Mouse (Mus musculus): ENCODE measurements around the gene Ivl. TPM values are rescaled to one million over a fixed set of nuclear protein-coding genes. Genes with fewer than 3 reads are reported as not detected.

The Ivl gene
- not detected for polyA plus RNA-seq (2014; fragmentation: Illumina TruSeq; extraction: RNeasy Lipid Tissue Mini Kit (QIAGEN cat#74804); ENCODE audit: low read depth, low replicate concordance)

DNA sequence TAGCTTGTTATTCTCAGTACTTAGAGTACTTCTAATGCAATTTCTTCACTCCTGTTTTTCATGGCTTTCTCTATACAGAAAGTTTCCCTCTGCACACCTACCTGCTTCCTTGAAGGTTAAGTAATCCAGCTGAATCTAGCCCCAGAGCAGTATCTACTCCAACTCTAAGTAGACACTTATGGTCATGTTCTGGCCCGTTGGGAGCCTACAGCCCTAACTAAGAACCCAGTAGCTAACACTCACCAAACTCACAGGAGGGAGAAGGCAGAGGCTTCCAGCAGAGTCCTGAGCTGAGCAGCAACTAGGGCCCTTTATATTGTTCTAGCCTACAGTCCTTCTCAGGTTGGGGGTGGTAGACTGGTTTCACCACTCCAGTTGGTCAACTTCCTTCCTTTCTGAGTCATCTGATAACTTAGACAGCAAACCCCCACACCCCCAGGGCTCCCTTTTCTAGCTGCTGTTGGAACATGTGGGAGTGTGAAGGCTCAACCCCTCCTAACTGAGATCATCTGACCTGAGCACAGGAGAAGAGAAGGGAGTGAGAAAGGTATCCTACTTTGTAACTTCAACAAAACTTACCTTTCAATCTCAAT is at the start of gene Ivl:
Gene Ivl, minus strand, starts transcription at position 287 of the 593 bp plus-strand sequence.

DNA sequence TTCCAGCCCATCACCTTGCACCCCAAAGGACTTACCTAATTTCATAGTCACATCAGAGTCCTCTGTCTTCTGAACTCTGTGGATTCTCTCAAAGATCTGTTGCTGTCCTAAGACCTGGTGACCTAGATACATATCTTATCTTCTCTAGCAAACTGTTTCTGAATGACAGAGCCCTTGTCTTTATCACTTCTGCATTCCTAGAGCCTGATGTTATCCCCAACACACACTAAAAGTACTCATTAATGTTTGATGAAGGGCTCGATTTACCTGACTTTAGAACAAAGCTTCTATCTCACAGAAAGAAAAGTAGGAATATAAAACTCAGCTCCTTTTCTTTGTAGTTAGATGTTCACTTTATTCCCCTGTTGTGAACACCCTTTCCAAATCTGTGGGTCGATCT is 48.0 kb upstream of the Ivl start, which contains the start of gene Lce6a:
Gene Lce6a, minus strand, starts transcription at position 101 of the 400 bp plus-strand sequence.

DNA sequence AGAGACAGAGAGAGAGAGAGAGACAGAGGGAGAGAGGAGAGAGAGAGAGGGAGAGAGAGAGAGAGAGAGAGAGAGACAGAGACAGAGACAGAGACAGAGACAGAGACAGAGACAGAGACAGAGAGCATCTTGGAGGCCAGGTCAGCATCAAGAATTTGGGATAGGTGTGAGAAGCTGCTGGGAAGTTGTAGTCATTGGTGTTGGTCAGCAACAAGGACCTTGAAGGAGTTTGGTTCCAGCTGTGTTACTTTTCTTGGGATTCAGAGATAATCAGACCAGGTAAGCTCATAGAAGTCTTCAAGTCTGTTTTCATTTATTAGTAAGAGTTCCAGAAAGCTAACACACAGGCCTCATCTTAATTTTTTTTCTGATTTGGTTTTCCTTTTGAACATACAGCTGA is 33.9 kb upstream of the Ivl start, which contains the start of gene 2210017I01Rik:
Gene 2210017I01Rik, minus strand, starts transcription at position 101 of the 400 bp plus-strand sequence.

DNA sequence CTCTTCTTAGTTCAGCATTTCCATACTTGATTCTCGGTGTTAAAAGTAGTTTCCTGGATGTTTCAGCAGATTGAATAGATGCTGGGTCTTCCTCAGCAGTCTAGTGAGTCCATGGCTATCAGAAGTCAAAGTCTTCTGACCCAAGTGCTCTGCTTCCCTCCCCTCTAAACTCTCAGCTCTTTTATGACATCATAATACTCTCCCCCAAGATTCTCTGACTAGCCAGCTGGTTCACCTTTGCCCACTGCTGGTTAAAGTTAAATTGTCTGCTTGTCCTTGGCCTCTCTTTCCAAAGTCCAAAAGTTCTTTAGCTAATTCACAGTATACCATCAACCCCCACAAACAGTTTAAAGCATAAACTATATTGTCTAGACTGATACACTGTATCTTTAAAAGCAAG is 15.3 kb upstream of the Ivl start, which contains the start of gene Smcp:
Gene Smcp, minus strand, starts transcription at position 140 of the 400 bp plus-strand sequence.

DNA sequence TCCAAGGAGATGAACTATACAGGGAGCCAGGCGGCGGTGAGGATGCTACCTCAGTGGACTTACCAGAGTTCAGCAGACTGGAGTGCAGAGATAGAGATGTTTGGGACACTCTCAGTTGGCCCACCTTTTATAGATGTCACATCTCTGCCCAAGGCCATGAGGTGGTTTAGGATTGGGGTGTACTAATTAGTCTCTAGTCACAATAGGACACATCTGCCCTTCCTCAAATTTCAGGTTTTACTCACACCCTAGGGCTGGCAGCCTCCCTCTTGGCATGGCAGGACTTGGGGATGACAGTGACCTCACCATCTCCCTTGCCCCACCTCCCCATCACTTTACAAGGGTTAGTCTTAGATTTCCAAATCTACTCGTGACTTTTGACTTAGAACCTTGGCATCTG is 39.1 kb downstream of the Ivl start, which contains the start of gene 2310046K23Rik:
Gene 2310046K23Rik, minus strand, starts transcription at position 101 of the 400 bp plus-strand sequence.

Other genes starting within 250 kb of the Ivl start
- gene Sprr2d, start 234.6 kb downstream of the Ivl start, polyA plus RNA-seq (2014; fragmentation: Illumina TruSeq; extraction: RNeasy Lipid Tissue Mini Kit (QIAGEN cat#74804); ENCODE audit: low read depth, low replicate concordance) = not detected
- not detected for gene Sprr2e, start 221.6 kb downstream of the Ivl start, polyA plus RNA-seq (2014; fragmentation: Illumina TruSeq; extraction: RNeasy Lipid Tissue Mini Kit (QIAGEN cat#74804); ENCODE audit: low read depth, low replicate concordance)
- gene Sprr2f, start 208.5 kb downstream of the Ivl start, polyA plus RNA-seq (2014; fragmentation: Illumina TruSeq; extraction: RNeasy Lipid Tissue Mini Kit (QIAGEN cat#74804); ENCODE audit: low read depth, low replicate concordance) = not detected
- not detected for gene Sprr2h, start 188.1 kb downstream of the Ivl start, polyA plus RNA-seq (2014; fragmentation: Illumina TruSeq; extraction: RNeasy Lipid Tissue Mini Kit (QIAGEN cat#74804); ENCODE audit: low read depth, low replicate concordance)
- not detected for gene Sprr2i, start 165.7 kb downstream of the Ivl start, polyA plus RNA-seq (2014; fragmentation: Illumina TruSeq; extraction: RNeasy Lipid Tissue Mini Kit (QIAGEN cat#74804); ENCODE audit: low read depth, low replicate concordance)
- not detected for gene Sprr2j-ps, start 155.7 kb downstream of the Ivl start, polyA plus RNA-seq (2014; fragmentation: Illumina TruSeq; extraction: RNeasy Lipid Tissue Mini Kit (QIAGEN cat#74804); ENCODE audit: low read depth, low replicate concordance)
- 10.1 TPM for gene Gm9774, start 144.3 kb downstream of the Ivl start, polyA plus RNA-seq (2014; fragmentation: Illumina TruSeq; extraction: RNeasy Lipid Tissue Mini Kit (QIAGEN cat#74804); ENCODE audit: low read depth, low replicate concordance)
- gene Sprr2k, start 141.2 kb downstream of the Ivl start, polyA plus RNA-seq (2014; fragmentation: Illumina TruSeq; extraction: RNeasy Lipid Tissue Mini Kit (QIAGEN cat#74804); ENCODE audit: low read depth, low replicate concordance) = not detected
- gene Sprr1b, start 134.9 kb downstream of the Ivl start, polyA plus RNA-seq (2014; fragmentation: Illumina TruSeq; extraction: RNeasy Lipid Tissue Mini Kit (QIAGEN cat#74804); ENCODE audit: low read depth, low replicate concordance) = not detected
- gene Sprr3, start 115.0 kb downstream of the Ivl start, polyA plus RNA-seq (2014; fragmentation: Illumina TruSeq; extraction: RNeasy Lipid Tissue Mini Kit (QIAGEN cat#74804); ENCODE audit: low read depth, low replicate concordance) = not detected
- gene Sprr1a, start 87.8 kb downstream of the Ivl start, polyA plus RNA-seq (2014; fragmentation: Illumina TruSeq; extraction: RNeasy Lipid Tissue Mini Kit (QIAGEN cat#74804); ENCODE audit: low read depth, low replicate concordance) = not detected
- gene Sprr4, start 73.2 kb downstream of the Ivl start, polyA plus RNA-seq (2014; fragmentation: Illumina TruSeq; extraction: RNeasy Lipid Tissue Mini Kit (QIAGEN cat#74804); ENCODE audit: low read depth, low replicate concordance) = not detected
- not detected for gene 2310046K23Rik, start 39.2 kb downstream of the Ivl start, polyA plus RNA-seq (2014; fragmentation: Illumina TruSeq; extraction: RNeasy Lipid Tissue Mini Kit (QIAGEN cat#74804); ENCODE audit: low read depth, low replicate concordance)
- gene Smcp, start 15.3 kb upstream of the Ivl start, polyA plus RNA-seq (2014; fragmentation: Illumina TruSeq; extraction: RNeasy Lipid Tissue Mini Kit (QIAGEN cat#74804); ENCODE audit: low read depth, low replicate concordance) = not detected
- not detected for gene 2210017I01Rik, start 33.8 kb upstream of the Ivl start, polyA plus RNA-seq (2014; fragmentation: Illumina TruSeq; extraction: RNeasy Lipid Tissue Mini Kit (QIAGEN cat#74804); ENCODE audit: low read depth, low replicate concordance)
- gene Lce6a, start 47.9 kb upstream of the Ivl start, polyA plus RNA-seq (2014; fragmentation: Illumina TruSeq; extraction: RNeasy Lipid Tissue Mini Kit (QIAGEN cat#74804); ENCODE audit: low read depth, low replicate concordance) = not detected
- not detected for gene Lce1a1, start 74.6 kb upstream of the Ivl start, polyA plus RNA-seq (2014; fragmentation: Illumina TruSeq; extraction: RNeasy Lipid Tissue Mini Kit (QIAGEN cat#74804); ENCODE audit: low read depth, low replicate concordance)
- gene Lce1b, start 83.2 kb upstream of the Ivl start, polyA plus RNA-seq (2014; fragmentation: Illumina TruSeq; extraction: RNeasy Lipid Tissue Mini Kit (QIAGEN cat#74804); ENCODE audit: low read depth, low replicate concordance) = not detected
- gene Lce1a2, start 96.6 kb upstream of the Ivl start, polyA plus RNA-seq (2014; fragmentation: Illumina TruSeq; extraction: RNeasy Lipid Tissue Mini Kit (QIAGEN cat#74804); ENCODE audit: low read depth, low replicate concordance) = not detected
- gene Lce1c, start 105.5 kb upstream of the Ivl start, polyA plus RNA-seq (2014; fragmentation: Illumina TruSeq; extraction: RNeasy Lipid Tissue Mini Kit (QIAGEN cat#74804); ENCODE audit: low read depth, low replicate concordance) = not detected
- gene Lce1d, start 113.5 kb upstream of the Ivl start, polyA plus RNA-seq (2014; fragmentation: Illumina TruSeq; extraction: RNeasy Lipid Tissue Mini Kit (QIAGEN cat#74804); ENCODE audit: low read depth, low replicate concordance) = not detected
- not detected for gene Lce1e, start 135.3 kb upstream of the Ivl start, polyA plus RNA-seq (2014; fragmentation: Illumina TruSeq; extraction: RNeasy Lipid Tissue Mini Kit (QIAGEN cat#74804); ENCODE audit: low read depth, low replicate concordance)
- not detected for gene Lce1f, start 146.6 kb upstream of the Ivl start, polyA plus RNA-seq (2014; fragmentation: Illumina TruSeq; extraction: RNeasy Lipid Tissue Mini Kit (QIAGEN cat#74804); ENCODE audit: low read depth, low replicate concordance)
- gene Gm38119, start 165.4 kb upstream of the Ivl start, polyA plus RNA-seq (2014; fragmentation: Illumina TruSeq; extraction: RNeasy Lipid Tissue Mini Kit (QIAGEN cat#74804); ENCODE audit: low read depth, low replicate concordance) = not detected
- gene Lce1g, start 178.6 kb upstream of the Ivl start, polyA plus RNA-seq (2014; fragmentation: Illumina TruSeq; extraction: RNeasy Lipid Tissue Mini Kit (QIAGEN cat#74804); ENCODE audit: low read depth, low replicate concordance) = not detected
- gene Lce1h, start 191.3 kb upstream of the Ivl start, polyA plus RNA-seq (2014; fragmentation: Illumina TruSeq; extraction: RNeasy Lipid Tissue Mini Kit (QIAGEN cat#74804); ENCODE audit: low read depth, low replicate concordance) = not detected
- gene Lce1i, start 205.2 kb upstream of the Ivl start, polyA plus RNA-seq (2014; fragmentation: Illumina TruSeq; extraction: RNeasy Lipid Tissue Mini Kit (QIAGEN cat#74804); ENCODE audit: low read depth, low replicate concordance) = not detected
- gene Lce1j, start 216.8 kb upstream of the Ivl start, polyA plus RNA-seq (2014; fragmentation: Illumina TruSeq; extraction: RNeasy Lipid Tissue Mini Kit (QIAGEN cat#74804); ENCODE audit: low read depth, low replicate concordance) = not detected
- not detected for gene Lce1k, start 234.2 kb upstream of the Ivl start, polyA plus RNA-seq (2014; fragmentation: Illumina TruSeq; extraction: RNeasy Lipid Tissue Mini Kit (QIAGEN cat#74804); ENCODE audit: low read depth, low replicate concordance)